Mouse (Mus musculus) embryonic facial prominence, embryonic 12.5 days (tissue): ENCODE data around the gene Abhd2. TPM values are rescaled to one million over a fixed set of nuclear protein-coding genes. Genes with fewer than 3 reads are reported as not detected.

Experiments used
- ATAC-seq: fragments of 200-750 bp; cut with Nextera tagmentation; 2 replicates; pipeline ENCODE4 v1.8.0; 2017; ENCODE audit not compliant: insufficient number of reproducible peaks, insufficient read depth, low FRiP score, low TSS enrichment
- H3K27ac ChIP-seq: fragments of 300-500 bp; sonication (generic); 2 replicates; pipeline ENCODE4 v1.5.1; 2016; ENCODE audit warnings: mild to moderate bottlenecking
- H3K27me3 ChIP-seq: fragments of 300-500 bp; sonication (generic); 2 replicates; pipeline ENCODE4 v1.6.1; 2016; ENCODE audit warnings: mild to moderate bottlenecking, moderate library complexity
- H3K36me3 ChIP-seq: fragments of 300-500 bp; sonication (generic); 2 replicates; pipeline ENCODE4 v1.6.1; 2016; ENCODE audit warnings: mild to moderate bottlenecking
- H3K4me1 ChIP-seq: fragments of 300-500 bp; sonication (generic); 2 replicates; pipeline ENCODE4 v1.6.1; 2016
- H3K4me2 ChIP-seq: fragments of 300-500 bp; sonication (generic); replicated peaks from 2 replicates; pipeline ENCODE4 v1.6.1; 2016; ENCODE audit warnings: mild to moderate bottlenecking, moderate library complexity
- H3K4me3 ChIP-seq: fragments of 300-500 bp; sonication (generic); 2 replicates; pipeline ENCODE4 v1.5.1; 2016; ENCODE audit warnings: mild to moderate bottlenecking
- H3K9ac ChIP-seq: fragments of 300-500 bp; sonication (generic); 2 replicates; pipeline ENCODE4 v1.6.1; 2016; ENCODE audit warnings: mild to moderate bottlenecking, moderate library complexity
- H3K9me3 ChIP-seq: fragments of 300-500 bp; sonication (generic); 2 replicates; pipeline ENCODE4 v1.6.1; 2016; ENCODE audit warnings: mild to moderate bottlenecking, moderate library complexity
- WGBS: fragments of 180-500 bp; shearing (Covaris S2); methylation state at CpG from one replicate; pipeline ENCODE4 v1.1.7; 2016; 5-methylcytosine and 5-hydroxymethylcytosine counted together
- polyA plus RNA-seq: library from polyadenylated mRNA; unstranded; fragments of >200 nt; fragmentation: Nextera tagmentation; extraction: Ambion mirVana; gene quantifications from 2 replicates; pipeline ENCODE4 v1.2.1, GENCODE M21; 2016

The Abhd2 gene
- polyA plus RNA-seq, 1 experiment from 2014 or later, result 11.9 TPM

DNA sequence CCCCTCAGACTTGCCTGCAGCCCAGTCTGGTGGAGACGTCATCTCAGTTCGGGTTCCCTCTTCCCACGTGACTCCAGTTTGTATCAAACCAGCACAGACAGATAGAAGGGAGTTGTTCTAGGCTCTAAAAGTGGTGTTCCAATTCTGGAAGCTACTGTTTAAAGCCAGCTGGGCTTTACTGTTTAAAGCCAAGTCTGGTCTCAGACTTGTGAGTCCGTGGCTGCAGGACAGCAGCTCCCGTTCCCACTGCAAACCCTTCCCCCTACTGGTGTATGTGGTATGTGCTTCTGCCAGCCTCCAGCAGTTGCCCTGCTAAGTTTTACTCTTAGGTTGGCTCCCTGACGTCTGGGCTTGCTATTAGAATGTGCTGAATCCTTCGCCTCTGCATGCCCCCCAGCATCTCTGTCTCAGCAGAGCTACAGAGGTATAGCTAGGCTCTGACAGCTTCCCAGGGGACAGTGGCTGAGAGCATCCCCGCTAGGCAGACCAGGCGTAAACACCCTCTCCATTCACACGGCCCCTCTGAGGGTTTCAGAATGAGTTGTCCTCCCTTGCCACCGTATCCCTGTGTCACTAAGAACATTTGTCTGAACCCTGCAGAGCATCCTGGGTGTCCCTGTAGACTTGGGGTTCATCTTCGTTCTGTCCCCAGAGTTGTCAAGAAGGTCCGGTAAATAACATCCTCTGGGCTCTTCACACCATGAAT is 74.3 kb downstream of the Abhd2 start:
- Histone ChIP-seq H3K27me3 (no peaks in the 10 kb centered on the region), H3K4me2 (no peak overlapping the region), H3K9ac (no peak overlapping the region), H3K36me3 (peaks cover 17% of the 10 kb centered on the region), H3K4me3 (no peak overlapping the region), H3K4me1 (no peaks in the 10 kb centered on the region), H3K9me3 (no peaks in the 10 kb centered on the region), H3K27ac (no peak overlapping the region)
- no peak for ATAC-seq
- 74% methylated on average over 13 of the region's 13 CpGs for WGBS

DNA sequence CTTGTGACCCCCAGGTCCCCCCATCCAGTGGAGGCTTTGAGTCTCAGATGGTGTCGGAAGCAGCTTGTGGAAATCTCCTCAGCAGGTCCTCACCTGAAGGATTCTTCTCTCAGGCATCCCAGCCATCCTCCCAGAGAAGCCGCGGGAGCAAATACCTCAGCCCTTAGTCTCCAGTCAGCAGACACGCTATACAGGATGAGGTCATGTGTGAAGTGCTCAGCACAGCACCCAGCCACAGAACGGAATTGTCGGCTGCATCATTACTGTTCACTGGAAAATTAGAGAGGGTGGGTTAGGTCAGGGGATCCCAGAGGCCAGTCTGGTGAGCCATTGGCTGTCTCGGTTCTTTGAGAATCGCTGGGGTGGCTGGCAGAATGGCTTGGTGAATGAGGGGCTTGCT is 75.8 kb downstream of the Abhd2 start:
- H3K27ac ChIP-seq, result no peak overlapping the region
- H3K9ac ChIP-seq, result no peak overlapping the region
- H3K27me3 ChIP-seq, result no peaks in the 10 kb centered on the region
- H3K9me3 ChIP-seq, result no peaks in the 10 kb centered on the region
- peaks cover 23% of the 10 kb centered on the region for H3K36me3 ChIP-seq
- no peak for ATAC-seq
- H3K4me2 ChIP-seq, result no peak overlapping the region
- no peaks in the 10 kb centered on the region for H3K4me1 ChIP-seq
- 81% methylated on average over 8 of the region's 8 CpGs for WGBS
- H3K4me3 ChIP-seq, result no peak overlapping the region

DNA sequence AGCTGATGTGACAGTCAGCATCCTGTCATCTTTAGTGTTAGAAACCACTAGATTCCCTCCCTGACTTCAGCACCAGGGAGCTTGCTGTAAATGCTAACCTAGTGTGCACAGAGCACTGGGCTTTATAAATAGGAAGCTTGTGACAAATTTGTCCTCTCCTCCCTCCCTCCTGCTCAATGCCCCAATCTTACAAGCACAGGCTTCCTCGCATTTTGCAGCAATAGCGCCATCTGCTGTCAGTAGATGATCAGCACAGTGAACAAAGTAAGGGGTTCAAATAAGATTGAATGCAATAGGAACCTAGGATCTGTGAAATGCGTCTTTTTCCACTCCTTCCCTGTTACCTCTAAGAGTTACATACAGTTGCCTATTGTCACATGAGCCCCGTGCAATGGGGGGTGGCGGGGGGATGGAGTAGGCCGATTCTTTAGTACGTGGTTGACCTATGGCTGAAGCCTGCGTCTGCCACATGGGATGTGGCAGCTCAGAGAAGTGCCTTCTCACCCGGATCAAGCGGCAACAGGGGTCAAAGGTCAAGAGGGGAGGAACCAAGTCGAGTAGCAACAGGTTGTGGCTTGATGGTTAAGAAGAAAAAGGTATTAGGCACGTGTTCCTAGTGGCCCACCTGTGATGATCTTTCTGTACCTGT is 76.9 kb downstream of the Abhd2 start:
- Histone ChIP-seq H3K27ac (no peak overlapping the region), H3K9ac (no peak overlapping the region), H3K4me1 (no peaks in the 10 kb centered on the region), H3K27me3 (no peaks in the 10 kb centered on the region), H3K4me3 (no peak overlapping the region), H3K4me2 (no peak overlapping the region), H3K9me3 (no peaks in the 10 kb centered on the region), H3K36me3 (peaks cover 32% of the 10 kb centered on the region)
- ATAC-seq, result no peak
- 34% methylated on average over 12 of the region's 12 CpGs for WGBS

DNA sequence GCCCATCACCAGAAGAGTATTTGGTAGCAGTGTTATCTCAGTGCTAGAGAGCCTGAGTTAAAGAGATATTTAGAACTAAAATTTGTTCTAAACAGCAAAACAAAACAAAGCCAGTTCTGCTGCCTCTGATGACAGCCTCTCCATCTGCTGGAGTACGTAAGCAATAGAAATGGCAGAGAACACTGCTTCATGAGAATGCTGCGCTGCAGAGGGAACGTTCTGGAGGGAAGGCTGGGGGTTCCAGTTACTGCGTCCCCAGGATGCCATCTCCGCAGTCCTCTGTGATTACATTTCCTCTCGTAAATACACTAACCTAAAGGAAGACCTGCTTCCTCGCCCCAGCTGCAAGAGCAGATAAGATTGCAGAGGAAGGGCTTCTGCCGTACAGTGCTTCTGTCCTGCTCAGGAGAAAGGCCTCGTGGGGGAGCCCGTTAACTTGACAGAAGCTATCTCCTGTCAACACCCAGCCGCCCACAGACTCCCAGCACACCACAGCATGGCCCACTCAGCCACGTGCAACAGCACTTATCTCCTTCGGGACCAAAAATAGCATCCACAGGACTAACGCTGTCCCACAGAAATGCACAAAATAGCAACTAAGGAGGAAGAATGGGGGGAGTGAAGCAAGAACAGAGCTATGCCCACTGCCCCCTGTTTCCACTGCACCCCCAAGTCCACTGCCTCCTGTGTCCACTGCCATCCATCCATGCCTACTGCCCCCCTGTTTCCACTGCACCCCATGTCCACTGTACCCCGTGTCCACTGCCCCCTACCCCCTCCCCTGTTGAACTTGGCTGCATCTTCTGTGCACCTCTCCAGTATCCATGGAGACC is 85.6 kb downstream of the Abhd2 start:
- Histone ChIP-seq H3K4me2 (no peak overlapping the region), H3K4me3 (no peak overlapping the region), H3K27me3 (no peaks in the 10 kb centered on the region), H3K4me1 (no peaks in the 10 kb centered on the region), H3K9me3 (no peaks in the 10 kb centered on the region), H3K9ac (no peak overlapping the region; the same call in 1 of the 2 replicates), H3K27ac (no peak overlapping the region), H3K36me3 (peaks cover 49% of the 10 kb centered on the region)
- WGBS, result 81% methylated on average over 15 of the region's 15 CpGs
- no peak for ATAC-seq

DNA sequence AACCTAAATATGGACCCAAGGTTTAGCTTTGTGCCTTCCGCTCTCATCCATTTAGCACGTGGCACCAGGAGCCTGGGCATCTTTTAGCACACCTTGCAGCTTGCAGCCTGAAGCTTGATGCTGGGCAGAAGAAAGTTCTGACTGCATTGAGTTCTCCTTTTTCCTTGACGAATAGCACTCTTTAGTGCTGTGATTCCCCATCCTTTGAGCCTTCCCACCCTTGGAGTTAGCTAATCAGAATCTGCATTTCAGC is 86.1 kb downstream of the Abhd2 start:
- Histone ChIP-seq H3K4me1 (no peaks in the 10 kb centered on the region), H3K36me3 (peaks cover 44% of the 10 kb centered on the region), H3K4me2 (no peak overlapping the region), H3K9ac (no peak overlapping the region), H3K9me3 (no peaks in the 10 kb centered on the region), H3K4me3 (no peak overlapping the region), H3K27ac (no peak overlapping the region), H3K27me3 (no peaks in the 10 kb centered on the region)
- ATAC-seq, result no peak
- 88% methylated on average over 3 of the region's 3 CpGs for WGBS

DNA sequence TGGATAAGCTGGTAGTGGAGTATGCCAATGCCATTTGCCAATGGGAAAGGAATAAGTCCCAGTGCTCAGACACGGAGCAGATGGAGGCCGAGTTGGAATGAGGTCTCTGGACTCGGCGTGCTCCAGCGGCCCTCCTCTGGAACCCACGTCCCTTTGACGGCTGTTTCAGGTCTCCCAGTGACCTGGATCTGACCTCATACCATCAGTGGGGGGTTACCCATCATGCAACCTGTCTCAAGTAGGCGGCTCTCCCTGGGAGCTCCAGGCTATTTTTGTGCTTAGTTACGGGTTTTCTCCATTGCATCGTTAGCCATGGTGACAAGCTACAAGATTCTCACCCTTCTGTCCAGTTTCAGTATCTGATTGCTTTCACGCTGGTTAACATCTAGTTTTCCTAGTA is 87.1 kb downstream of the Abhd2 start:
- no peaks in the 10 kb centered on the region for H3K4me1 ChIP-seq
- WGBS, result 70% methylated on average over 11 of the region's 11 CpGs

DNA sequence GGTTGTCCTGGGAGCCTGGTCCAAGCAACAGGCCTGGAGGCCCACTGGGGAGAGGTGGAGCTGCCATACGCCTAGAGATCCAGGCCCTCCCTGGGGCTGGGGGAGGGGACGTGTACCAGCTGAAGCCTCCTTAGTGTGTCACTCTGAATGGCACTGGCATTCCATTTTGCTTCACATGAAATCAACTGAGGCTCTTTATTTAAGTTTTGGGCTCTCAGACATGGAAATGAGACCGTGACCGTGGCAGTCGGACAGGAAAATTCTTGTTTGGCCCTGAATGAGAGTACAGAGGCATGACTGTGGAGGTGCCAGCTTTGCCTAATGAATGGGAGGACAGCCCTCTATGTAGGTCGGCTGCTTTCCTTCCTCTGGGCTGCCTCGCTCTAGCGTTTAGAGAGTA is 89.2 kb downstream of the Abhd2 start:
- no peak for ATAC-seq
- Histone ChIP-seq H3K36me3 (peaks cover 19% of the 10 kb centered on the region), H3K27ac (no peak overlapping the region), H3K4me3 (no peak overlapping the region), H3K9ac (no peak overlapping the region), H3K4me1 (no peaks in the 10 kb centered on the region), H3K4me2 (no peak overlapping the region), H3K9me3 (no peaks in the 10 kb centered on the region), H3K27me3 (no peaks in the 10 kb centered on the region)
- 78% methylated on average over 8 of the region's 8 CpGs for WGBS

More for the DNA sequence above, 87.1 kb downstream of the Abhd2 start:
- no peak for ATAC-seq
- no peaks in the 10 kb centered on the region for H3K9me3 ChIP-seq
- H3K9ac ChIP-seq, result no peak overlapping the region
- H3K36me3 ChIP-seq, result peaks cover 37% of the 10 kb centered on the region
- no peak overlapping the region for H3K27ac ChIP-seq
- H3K4me2 ChIP-seq, result no peak overlapping the region
- no peak overlapping the region for H3K4me3 ChIP-seq
- no peaks in the 10 kb centered on the region for H3K27me3 ChIP-seq

DNA sequence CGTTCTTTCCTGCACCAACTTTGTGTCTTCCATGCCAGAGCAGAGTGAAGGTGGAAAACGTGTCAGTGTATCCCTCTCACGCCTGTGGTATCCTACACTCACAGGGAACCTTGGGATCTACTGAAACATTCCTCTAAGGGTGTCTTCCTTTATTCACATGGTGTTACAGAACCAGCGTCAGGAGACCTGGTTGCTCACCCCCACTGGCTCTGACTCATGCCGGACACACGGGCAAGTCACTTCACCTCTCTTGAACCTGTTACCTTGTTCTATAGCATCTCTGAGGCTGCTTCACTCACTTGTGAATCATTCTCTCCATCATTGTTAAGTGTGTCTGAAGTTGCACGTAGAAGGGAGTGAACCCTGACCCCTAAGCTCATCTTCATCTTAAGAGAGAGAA is 89.8 kb downstream of the Abhd2 start:
- no peak overlapping the region for H3K4me2 ChIP-seq
- H3K4me3 ChIP-seq, result no peak overlapping the region
- no peak for ATAC-seq
- no peaks in the 10 kb centered on the region for H3K27me3 ChIP-seq
- 93% methylated on average over 7 of the region's 7 CpGs for WGBS
- H3K27ac ChIP-seq, result no peak overlapping the region
- H3K9ac ChIP-seq, result no peak overlapping the region
- H3K9me3 ChIP-seq, result no peaks in the 10 kb centered on the region
- no peaks in the 10 kb centered on the region for H3K4me1 ChIP-seq
- peaks cover 16% of the 10 kb centered on the region for H3K36me3 ChIP-seq

DNA sequence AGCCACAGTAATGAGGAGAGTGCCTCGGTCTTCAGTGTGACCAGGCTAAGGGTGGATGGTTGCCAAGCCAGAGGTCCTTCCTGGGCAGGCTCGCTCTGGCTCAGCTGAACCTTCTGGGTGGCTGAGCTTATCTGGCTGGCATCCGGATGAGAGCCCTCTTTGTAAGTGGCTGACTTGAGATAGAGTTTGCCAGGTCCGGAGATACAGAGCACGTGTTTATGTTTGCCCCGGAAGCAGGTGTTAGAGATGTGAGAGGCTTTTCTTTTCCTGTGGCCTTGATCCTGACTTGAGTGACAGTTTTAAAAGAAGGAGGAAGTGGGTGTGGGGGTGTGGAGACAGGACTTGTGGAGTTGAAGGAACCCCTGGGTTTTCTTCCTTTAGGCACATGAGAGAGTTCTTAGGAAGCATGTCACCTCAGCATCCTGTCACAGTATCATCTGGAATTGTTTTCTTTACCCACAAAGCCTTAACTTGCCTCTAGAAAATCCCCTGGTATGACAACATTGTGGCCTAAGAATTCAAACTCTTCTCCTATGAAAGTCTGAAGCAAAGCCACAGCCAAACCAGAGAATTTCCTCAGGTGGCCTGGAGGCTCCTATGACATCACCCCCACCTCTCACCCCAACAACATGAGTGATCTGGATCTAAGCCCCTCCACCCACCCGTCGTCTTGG is 90.5 kb downstream of the Abhd2 start:
- Histone ChIP-seq H3K4me1 (no peaks in the 10 kb centered on the region), H3K27ac (no peak overlapping the region), H3K9me3 (no peaks in the 10 kb centered on the region), H3K4me2 (no peak overlapping the region), H3K36me3 (peaks cover 9% of the 10 kb centered on the region; the same call in 1 of the 2 replicates), H3K9ac (no peak overlapping the region), H3K27me3 (no peaks in the 10 kb centered on the region), H3K4me3 (no peak overlapping the region)
- WGBS, result 65% methylated on average over 8 of the region's 8 CpGs
- no peak for ATAC-seq

DNA sequence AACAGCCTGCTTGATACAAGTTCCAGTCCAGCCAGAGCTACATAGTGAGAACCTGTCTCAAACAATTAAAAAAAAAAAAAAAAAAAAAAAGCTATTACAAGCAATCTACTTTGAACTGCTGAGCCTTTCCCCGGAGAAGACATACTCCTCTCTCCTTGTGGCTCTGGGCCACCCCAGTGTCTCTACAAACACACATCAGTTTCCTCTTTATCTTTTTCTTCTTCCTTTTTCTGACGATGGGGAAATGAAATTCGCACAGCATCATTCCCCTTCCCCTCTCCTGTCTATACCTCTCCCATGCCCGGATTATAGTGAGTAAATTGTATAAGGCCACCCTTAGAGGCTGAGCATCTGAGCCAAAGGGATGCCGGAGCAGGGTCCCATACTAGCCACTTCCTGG is 95.7 kb downstream of the Abhd2 start:
- no peak for ATAC-seq
- no peaks in the 10 kb centered on the region for H3K27me3 ChIP-seq
- H3K36me3 ChIP-seq, result no peaks in the 10 kb centered on the region
- no peak overlapping the region for H3K27ac ChIP-seq
- H3K9me3 ChIP-seq, result no peaks in the 10 kb centered on the region
- 84% methylated on average over 5 of the region's 5 CpGs for WGBS
- no peak overlapping the region for H3K4me3 ChIP-seq
- no peak overlapping the region for H3K4me2 ChIP-seq
- no peaks in the 10 kb centered on the region for H3K4me1 ChIP-seq
- H3K9ac ChIP-seq, result no peak overlapping the region

DNA sequence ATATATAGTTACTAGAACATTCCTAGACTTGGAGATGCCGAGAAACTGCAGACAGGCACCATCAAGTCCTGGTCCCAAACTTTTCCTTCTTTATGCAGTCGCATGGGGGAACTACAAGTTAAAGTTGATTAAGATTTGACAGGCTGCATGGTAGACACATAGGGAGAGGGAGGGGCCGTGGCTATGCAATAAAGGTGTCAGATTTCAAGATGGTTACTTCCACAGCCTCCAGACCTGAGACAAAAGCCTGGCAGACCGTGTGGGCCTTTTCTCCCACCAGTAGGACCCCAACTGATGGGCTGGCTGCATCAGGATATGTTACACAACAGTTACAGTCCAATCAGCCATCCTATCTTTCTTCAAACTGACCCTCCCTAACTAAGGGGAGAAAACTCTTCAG is 96.4 kb downstream of the Abhd2 start:
- whole genome bisulfite sequencing, result 39% methylated on average over 4 of the region's 4 CpGs

More for the DNA sequence above, 96.4 kb downstream of the Abhd2 start:
- Histone ChIP-seq H3K27ac (no peak overlapping the region), H3K27me3 (no peaks in the 10 kb centered on the region), H3K36me3 (no peaks in the 10 kb centered on the region), H3K4me2 (no peak overlapping the region), H3K9me3 (no peaks in the 10 kb centered on the region), H3K4me1 (no peaks in the 10 kb centered on the region), H3K4me3 (no peak overlapping the region), H3K9ac (no peak overlapping the region)
- ATAC-seq, result no peak
